Mouse (Mus musculus) layer of hippocampus, postnatal 14 days (tissue): ENCODE measurements around the gene Fam228a. TPM values are rescaled to one million over a fixed set of nuclear protein-coding genes. Genes with fewer than 3 reads are reported as not detected.

Source experiments
- total RNA-seq, 2 experiments: library from RNA; stranded (reverse); gene quantifications; 2 replicates each; pipeline ENCODE4 v1.2.3; 2021

Gene Fam228a
- total RNA-seq, 2 experiments from 2014 or later = 2.3 to 3.1 TPM

Other genes with a start within 250 kb of the Fam228a start
- gene Itsn2, start 145.8 kb downstream of the Fam228a start, total RNA-seq = 10 to 100 TPM; 77.7 to 78.0 TPM
- not detected for gene Gm3625, start 145.5 kb downstream of the Fam228a start, total RNA-seq
- gene Pfn4, start 30.6 kb upstream of the Fam228a start, total RNA-seq = 10 to 100 TPM; 12.4 to 12.6 TPM
- 10 to 100 TPM; 21.4 to 22.6 TPM for gene Fam228b, start 30.8 kb upstream of the Fam228a start, total RNA-seq
- 10 to 100 TPM; 79.2 to 84.6 TPM for gene Sf3b6, start 79.1 kb upstream of the Fam228a start, total RNA-seq
- gene Fkbp1b, start 103.2 kb upstream of the Fam228a start, total RNA-seq = 100 to 1,000 TPM; 106 to 107 TPM
- gene Wdcp, start 104.9 kb upstream of the Fam228a start, total RNA-seq = 10 to 100 TPM; 11.9 to 12.0 TPM
- gene Mfsd2b, start 135.9 kb upstream of the Fam228a start, total RNA-seq = under 1 TPM; 0.41 to 0.52 TPM
- 10 to 100 TPM; 43.2 to 49.6 TPM for gene Ubxn2a, start 169.3 kb upstream of the Fam228a start, total RNA-seq
- 10 to 100 TPM; 26.1 to 29.2 TPM for gene Atad2b, start 178.9 kb upstream of the Fam228a start, total RNA-seq